Mouse (Mus musculus): ENCODE results near the gene Sp1.

The Sp1 gene

GRCm38 (mm10) chr15:102400476-102401045 lies 5.4 kb upstream of the Sp1 start:
- no peak for DNase-seq

GRCm38 (mm10) chr15:102401278-102401677 lies 4.7 kb upstream of the Sp1 start:
- DNase-seq = no peak

- DNase-seq = no peak
Observed at GRCm38 (mm10) chr15:102402210-102402609, 3.7 kb upstream of the Sp1 start.

- peak in 1 of 2 experiments; percentile 27 for DNase-seq
Observed at GRCm38 (mm10) chr15:102404608-102405488, 1.1 kb upstream of the Sp1 start.

DNA sequence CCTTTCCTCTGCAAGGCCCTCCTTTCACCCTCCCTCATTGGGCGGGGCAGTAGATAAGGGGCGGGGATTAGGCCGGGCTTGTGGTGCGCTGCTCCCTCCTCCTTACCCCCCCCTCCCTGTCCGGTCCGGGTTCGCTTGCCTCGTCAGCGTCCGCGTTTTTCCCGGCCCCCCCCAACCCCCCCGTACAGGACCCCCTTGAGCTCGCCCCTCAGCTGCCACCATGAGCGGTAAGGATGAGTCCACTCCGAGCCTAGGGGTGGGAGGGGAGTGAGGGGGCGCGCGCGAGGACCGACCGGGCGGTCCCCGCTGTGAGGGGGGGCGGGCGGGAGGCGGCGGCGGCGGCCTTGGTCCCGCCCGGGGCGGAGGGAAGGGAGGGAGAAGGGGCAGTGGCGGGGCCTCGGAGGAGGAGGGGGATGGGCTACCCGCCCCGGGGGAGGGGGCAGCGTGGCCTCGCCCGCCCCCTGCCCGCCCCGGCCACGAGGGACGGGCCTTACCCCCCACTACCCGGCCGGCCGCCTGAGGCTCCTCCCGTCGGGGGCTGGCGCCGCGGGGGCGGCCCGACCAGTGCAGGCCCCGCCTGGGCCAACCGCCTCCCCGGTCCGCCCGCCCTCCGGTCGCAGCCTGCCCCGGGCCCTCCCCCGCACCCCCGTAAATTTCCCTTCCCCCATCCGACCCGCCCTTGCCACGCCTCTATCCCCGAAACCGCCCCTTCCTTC lies 411 bp downstream of the Sp1 start:
- DNase-seq = peak; percentile 81

DNA sequence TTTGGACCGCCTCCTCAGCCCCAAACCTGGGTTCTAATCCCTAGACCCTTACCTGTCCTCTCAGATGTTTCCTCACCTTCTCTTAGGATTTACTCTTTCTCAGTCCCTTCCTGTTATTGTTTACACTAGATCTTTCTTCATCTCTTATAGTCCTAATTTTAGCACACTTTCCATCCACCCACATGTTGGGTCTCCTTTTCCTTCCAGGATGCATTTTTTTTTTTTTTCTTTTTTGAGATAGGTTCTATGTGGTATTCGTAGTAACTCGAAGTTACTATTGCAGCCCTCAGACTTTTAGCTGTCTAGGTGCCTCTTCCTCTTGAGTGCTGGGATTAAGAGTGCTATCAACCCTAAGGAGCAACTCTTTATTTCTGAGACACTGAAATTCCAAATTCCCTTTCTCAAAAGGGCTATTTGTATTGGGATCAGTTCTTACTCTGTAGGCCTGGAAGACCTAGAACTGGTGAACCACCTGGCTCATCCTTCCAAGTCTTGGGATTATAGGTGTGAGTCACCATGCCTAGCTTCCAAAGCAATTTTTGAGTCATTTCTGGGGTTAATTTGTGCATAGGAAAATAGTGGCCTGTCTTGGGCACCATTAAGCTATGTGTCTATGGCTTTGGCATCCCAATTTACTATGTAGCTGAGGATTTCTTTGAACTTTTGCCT lies 1.1 kb downstream of the Sp1 start:
- no peak for DNase-seq

DNA sequence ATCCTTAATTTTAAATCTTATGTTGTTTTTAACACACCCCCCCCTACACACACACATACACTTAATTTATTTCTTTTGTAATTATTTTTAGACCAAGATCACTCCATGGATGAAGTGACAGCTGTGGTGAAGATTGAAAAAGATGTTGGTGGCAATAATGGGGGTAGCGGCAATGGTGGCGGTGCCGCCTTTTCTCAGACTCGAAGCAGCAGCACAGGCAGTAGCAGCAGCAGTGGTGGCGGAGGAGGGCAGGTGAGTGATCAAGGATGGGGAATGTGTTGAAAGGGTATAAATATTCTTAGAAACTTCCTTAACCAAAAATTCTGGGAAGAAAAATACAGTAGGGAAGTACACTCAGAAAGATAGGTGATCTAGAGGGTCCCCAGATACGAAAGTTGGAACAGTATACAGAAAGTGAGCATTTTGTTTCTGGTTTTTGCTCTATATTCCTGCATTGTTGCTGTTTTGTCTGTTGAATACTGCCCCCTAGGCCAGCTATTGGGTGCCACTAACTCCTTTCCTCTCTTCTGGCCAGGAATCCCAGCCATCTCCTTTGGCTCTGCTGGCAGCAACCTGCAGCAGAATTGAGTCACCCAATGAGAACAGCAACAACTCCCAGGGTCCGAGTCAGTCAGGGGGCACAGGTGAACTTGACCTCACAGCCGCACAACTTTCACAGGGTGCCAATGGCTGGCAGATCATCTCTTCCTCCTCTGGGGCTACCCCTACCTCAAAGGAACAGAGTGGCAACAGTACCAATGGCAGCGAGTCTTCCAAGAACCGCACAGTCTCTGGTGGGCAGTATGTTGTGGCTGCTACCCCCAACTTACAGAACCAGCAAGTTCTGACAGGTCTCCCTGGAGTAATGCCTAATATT lies 2.0 kb downstream of the Sp1 start:
- DNase-seq = no peak

- DNase-seq = peak; percentile 12
Observed at GRCm38 (mm10) chr15:102408558-102409130, 2.7 kb downstream of the Sp1 start.

DNA sequence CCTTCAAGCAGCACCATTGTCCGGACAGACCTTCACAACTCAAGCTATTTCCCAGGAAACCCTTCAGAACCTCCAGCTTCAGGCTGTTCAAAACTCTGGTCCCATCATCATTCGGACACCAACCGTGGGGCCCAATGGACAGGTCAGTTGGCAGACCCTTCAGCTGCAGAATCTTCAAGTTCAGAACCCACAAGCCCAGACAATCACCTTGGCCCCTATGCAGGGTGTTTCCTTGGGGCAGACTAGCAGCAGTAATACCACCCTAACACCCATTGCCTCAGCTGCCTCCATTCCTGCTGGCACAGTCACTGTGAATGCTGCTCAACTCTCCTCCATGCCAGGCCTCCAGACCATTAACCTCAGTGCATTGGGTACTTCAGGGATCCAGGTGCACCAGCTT lies 3.3 kb downstream of the Sp1 start:
- no peak for DNase-seq

DNA sequence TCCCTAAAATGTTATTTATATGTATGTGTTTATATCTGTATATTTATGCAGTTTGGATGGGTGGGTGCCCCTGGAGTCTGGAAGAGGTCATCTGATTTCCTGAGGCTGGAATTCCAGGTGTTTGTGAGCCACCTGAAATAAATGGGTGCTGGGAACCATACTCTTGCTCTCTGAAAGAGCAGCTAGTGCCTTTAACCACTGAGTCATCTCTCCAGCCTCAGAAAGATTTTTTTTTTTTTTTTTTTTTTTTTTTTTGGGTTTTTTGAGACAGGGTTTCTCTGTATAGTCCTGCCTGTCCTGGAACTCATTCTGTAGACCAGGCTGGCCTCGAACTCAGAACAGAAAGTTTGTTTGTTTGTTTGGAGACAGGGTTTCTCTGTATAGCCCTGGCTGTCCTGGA lies 5.1 kb downstream of the Sp1 start:
- DNase-seq = no peak

- no peak for DNase-seq
Observed at GRCm38 (mm10) chr15:102413687-102414086, 7.7 kb downstream of the Sp1 start.

DNA sequence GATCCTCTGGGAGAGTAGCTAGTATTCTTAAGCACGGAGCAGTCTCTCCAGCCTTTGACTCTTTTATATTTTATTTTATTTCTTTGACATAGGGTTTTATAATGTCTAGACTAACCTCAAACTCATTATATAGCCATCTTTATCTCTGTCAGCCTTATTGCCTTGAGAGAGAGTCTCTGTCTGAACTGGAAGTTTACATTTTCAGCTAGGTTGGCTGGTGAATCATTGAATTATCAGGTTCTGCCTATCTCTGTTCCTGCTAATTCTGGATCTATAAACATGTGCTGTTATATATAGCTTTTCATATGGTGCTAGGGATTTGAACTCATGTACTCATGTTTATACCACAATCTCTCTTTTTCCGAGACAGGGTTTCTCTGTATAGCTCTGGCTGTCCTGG lies 11.6 kb downstream of the Sp1 start:
- DNase-seq = no peak

DNA sequence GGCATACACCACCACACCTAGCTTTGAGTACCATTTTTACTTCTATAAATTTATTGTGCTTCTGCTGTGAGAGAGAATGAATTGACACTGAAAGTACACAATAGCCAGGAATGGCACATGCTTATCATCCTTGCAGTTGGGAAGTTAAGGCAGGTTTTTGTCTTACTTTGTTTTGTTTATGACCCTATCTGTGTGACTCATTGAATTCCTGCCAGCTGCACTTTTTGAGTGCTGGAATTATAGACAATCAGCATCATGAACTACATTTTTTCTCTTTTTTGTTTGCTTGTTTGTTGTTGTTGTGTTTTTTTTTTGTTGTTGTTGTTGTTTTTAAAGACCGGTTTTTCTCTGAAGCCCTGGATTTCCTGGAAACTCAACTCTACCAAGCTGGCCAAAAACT lies 15.0 kb downstream of the Sp1 start:
- no peak for DNase-seq

- peak; percentile 53 to 68 for DNase-seq
Observed at GRCm38 (mm10) chr15:102421437-102421836, 15.5 kb downstream of the Sp1 start.

GRCm38 (mm10) chr15:102423602-102424240 lies 17.8 kb downstream of the Sp1 start:
- no peak for DNase-seq

DNA sequence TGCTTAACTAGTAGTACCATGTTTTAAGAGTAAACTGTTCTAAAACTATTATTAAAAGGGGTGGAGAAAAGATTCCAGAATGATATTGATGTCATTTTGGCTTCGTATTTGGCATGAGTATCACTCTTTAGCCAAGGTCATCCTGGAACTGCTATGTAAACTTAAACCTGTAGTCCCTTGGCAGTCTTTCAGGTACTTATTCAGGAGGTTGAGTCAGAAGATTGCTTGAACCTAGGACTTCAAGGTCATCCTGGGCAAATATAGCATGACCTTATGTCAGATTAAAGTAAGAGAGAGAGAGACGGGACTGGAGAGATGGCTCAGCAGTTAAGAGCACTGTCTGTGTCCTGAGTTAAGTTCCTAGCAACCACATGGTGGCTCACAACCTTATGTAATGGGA lies 18.7 kb downstream of the Sp1 start:
- DNase-seq = no peak

- DNase-seq = no peak
Observed at GRCm38 (mm10) chr15:102426963-102427362, 21.0 kb downstream of the Sp1 start.

GRCm38 (mm10) chr15:102432046-102432445 lies 26.1 kb downstream of the Sp1 start:
- DNase-seq = no peak

DNA sequence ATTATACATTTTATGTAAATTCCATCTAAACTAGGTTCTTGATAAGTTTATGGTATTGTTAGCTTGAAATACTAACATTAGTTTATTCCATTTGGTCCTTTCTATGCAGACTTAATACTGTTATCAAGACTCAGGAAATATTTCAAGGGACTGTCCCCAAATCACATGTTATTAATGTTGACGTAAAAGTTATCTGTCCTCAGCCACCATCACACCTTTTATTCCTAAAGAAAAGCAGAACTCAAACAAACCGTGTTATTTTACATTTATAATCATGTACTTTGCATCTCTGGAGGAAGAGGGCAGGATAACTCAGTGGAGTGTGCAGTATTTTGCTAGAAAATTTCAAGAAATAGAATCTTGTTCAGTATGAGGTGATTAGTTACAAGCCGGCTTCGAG lies 27.2 kb downstream of the Sp1 start:
- no peak for DNase-seq

DNA sequence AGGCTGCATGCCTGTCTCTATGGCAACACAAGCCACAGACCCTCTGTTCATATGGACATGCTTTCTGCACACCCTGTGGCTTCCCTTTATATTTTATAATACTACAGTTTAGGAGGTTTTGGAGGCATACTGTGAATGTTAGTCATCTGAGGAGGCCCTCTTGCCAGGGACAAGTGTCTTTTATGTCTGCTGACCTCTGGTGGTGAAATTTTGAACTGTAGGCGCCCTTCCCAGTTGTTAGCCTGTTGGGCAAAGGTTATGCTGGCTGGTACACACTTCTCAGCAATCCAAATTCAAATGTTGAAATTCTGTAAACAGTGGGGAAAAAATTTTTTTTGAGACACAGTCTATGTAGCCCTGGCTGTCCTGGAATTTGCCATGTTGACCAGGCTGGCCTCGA lies 36.5 kb downstream of the Sp1 start:
- DNase-seq = peak; percentile 86 to 87

GRCm38 (mm10) chr15:102445146-102445545 lies 39.2 kb downstream of the Sp1 start, which contains the start of gene Amhr2:
TSS of gene Amhr2 (plus strand) at chr15:102445367.
- no peak for DNase-seq

Measured in B cell, adult 2 months (primary cell).